Mouse (Mus musculus): Measurements from ENCODE around the gene Lclat1. TPM values are rescaled to one million over a fixed set of nuclear protein-coding genes. Genes with fewer than 3 reads are reported as not detected.

The Lclat1 gene
- total RNA-seq, 4 experiments from 2014 or later, result 101 to 145 (median 128) TPM

- DNase-seq (ENCODE audit: low spot score), result no peak
Observed at GRCm38 (mm10) chr17:73087045-73087910, 20.5 kb upstream of the Lclat1 start.

GRCm38 (mm10) chr17:73091368-73091767, 16.4 kb upstream of the Lclat1 start:
- DNase-seq (ENCODE audit: low spot score), result no peak

GRCm38 (mm10) chr17:73092103-73093097, 15.4 kb upstream of the Lclat1 start:
- DNase-seq (ENCODE audit: low spot score), result no peak

GRCm38 (mm10) chr17:73095070-73095469, 12.7 kb upstream of the Lclat1 start:
- no peak for DNase-seq (ENCODE audit: low spot score)

- no peak for DNase-seq (ENCODE audit: low spot score)
Observed at GRCm38 (mm10) chr17:73095585-73095984, 12.2 kb upstream of the Lclat1 start.

GRCm38 (mm10) chr17:73096484-73096883, 11.3 kb upstream of the Lclat1 start:
- DNase-seq (ENCODE audit: low spot score), result no peak

GRCm38 (mm10) chr17:73098636-73099035, 9.1 kb upstream of the Lclat1 start:
- DNase-seq (ENCODE audit: low spot score), result no peak

- DNase-seq (ENCODE audit: low spot score), result no peak
Observed at GRCm38 (mm10) chr17:73100396-73100795, 7.4 kb upstream of the Lclat1 start.

- DNase-seq (ENCODE audit: low spot score), result no peak
Observed at GRCm38 (mm10) chr17:73102538-73102937, 5.2 kb upstream of the Lclat1 start.

- no peak for DNase-seq (ENCODE audit: low spot score)
Observed at GRCm38 (mm10) chr17:73108170-73108887, 544 bp downstream of the Lclat1 start.

GRCm38 (mm10) chr17:73108888-73109259, 1.1 kb downstream of the Lclat1 start:
- no peak for DNase-seq (ENCODE audit: low spot score)

GRCm38 (mm10) chr17:73112128-73112527, 4.3 kb downstream of the Lclat1 start:
- DNase-seq (ENCODE audit: low spot score), result no peak

GRCm38 (mm10) chr17:73112601-73113000, 4.8 kb downstream of the Lclat1 start:
- no peak for DNase-seq (ENCODE audit: low spot score)

- DNase-seq (ENCODE audit: low spot score), result no peak
Observed at GRCm38 (mm10) chr17:73113230-73113629, 5.4 kb downstream of the Lclat1 start.

- no peak for DNase-seq (ENCODE audit: low spot score)
Observed at GRCm38 (mm10) chr17:73118134-73118533, 10.3 kb downstream of the Lclat1 start.

- DNase-seq (ENCODE audit: low spot score), result no peak
Observed at GRCm38 (mm10) chr17:73118702-73119101, 10.9 kb downstream of the Lclat1 start.

- DNase-seq (ENCODE audit: low spot score), result no peak
Observed at GRCm38 (mm10) chr17:73119150-73119549, 11.4 kb downstream of the Lclat1 start.

- no peak for DNase-seq (ENCODE audit: low spot score)
Observed at GRCm38 (mm10) chr17:73120545-73120944, 12.8 kb downstream of the Lclat1 start.

GRCm38 (mm10) chr17:73121726-73122125, 13.9 kb downstream of the Lclat1 start:
- no peak for DNase-seq (ENCODE audit: low spot score)

GRCm38 (mm10) chr17:73126349-73126748, 18.6 kb downstream of the Lclat1 start:
- peak; percentile 22 for DNase-seq (ENCODE audit: low spot score)

GRCm38 (mm10) chr17:73126903-73127302, 19.1 kb downstream of the Lclat1 start:
- no peak for DNase-seq (ENCODE audit: low spot score)
